Mouse (Mus musculus): ENCODE measurements around the gene Tiprl. TPM values are rescaled to one million over a fixed set of nuclear protein-coding genes. Genes with fewer than 3 reads are reported as not detected.

The Tiprl gene
- polyA plus RNA-seq, 1 experiment = 84.0 TPM

DNA sequence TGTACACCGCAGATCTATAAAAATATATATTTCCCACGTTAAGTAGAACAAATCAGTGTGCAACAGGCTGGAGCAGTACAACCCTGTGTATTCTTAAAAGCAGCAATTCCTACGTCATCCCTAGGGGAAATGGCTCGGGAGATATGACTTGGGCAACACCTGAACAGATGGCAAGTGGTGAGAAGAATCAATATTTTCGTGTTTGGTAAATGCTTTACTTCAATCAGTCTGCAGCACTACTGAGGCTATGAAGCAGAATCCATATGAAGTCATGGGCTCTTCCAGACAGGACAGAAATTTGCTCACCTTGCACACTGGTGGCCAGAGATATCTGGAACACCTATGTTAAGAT is 42.2 kb downstream of the Tiprl start:
- Histone ChIP-seq H3K36me3 (ENCODE audit: control insufficient read depth, insufficient read depth, low read length) (no peaks in the 10 kb centered on the region), H3K27me3 (ENCODE audit: control insufficient read depth, insufficient read depth, low read length) (no peaks in the 10 kb centered on the region), H3K4me1 (ENCODE audit: control insufficient read depth, insufficient read depth, low read length) (peaks cover 7% of the 10 kb centered on the region), H3K4me3 (ENCODE audit: control insufficient read depth, low read depth, low read length) (peak overlapping the region; percentile 94), H3K27ac (ENCODE audit: control insufficient read depth, insufficient read depth, low read depth, low read length) (no peak overlapping the region)
- no peak for TF ChIP-seq CTCF (IDR thresholded peaks at IDR 0.05; ENCODE audit: control insufficient read depth, insufficient read depth, insufficient replicate concordance, low read depth, low read length)
- no peak for TF ChIP-seq POLR2A (IDR thresholded peaks at IDR 0.05; ENCODE audit: control insufficient read depth, low read depth, low read length)

DNA sequence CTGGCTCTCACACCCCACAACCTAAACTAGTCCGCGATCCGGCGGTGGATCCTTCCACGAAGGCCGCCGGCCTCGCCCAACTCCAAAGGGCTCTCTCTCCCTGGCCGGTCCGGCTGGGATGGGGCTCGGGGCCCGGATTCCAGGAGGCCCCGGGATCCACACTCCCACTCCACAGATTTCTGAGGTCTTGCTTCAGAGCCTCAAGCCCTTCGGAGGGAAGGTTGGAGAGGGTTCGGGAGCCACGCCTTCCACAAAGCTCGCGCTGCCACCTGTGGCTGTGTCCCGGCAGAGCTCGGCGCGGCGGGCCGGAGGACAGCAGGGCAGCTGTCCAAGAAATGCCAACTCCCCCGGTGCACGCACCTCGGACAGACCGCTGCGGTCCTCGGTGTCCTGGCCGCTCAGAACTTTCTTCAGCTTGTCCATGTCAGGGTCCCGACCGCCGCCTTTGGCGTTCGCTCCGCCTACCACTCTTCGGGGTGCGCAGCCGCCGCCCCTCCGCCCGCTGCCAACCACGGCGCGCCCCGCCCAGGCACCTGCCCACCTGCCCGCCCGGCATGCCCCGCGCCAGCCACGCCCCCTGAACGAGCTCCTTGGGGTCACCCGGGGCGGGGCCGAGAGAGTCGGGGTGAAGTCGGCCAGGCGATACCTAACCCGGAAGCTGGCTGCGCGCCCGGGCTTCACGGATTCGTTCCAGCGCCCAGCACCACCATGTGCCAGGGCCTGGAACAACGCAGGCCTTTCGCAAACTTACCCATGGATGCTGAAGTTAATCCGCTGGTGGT is 42.7 kb downstream of the Tiprl start, which contains the start of gene Sft2d2:
Sft2d2 (minus strand) TSS at position 559 of the 782 bp plus-strand sequence.
- Histone ChIP-seq H3K27ac (ENCODE audit: control insufficient read depth, insufficient read depth, low read depth, low read length) (peak within 1 kb of the TSS; percentile 70), H3K4me1 (ENCODE audit: control insufficient read depth, insufficient read depth, low read length) (peaks cover 7% of the 10 kb centered on the region), H3K36me3 (ENCODE audit: control insufficient read depth, insufficient read depth, low read length) (no peaks in the 10 kb centered on the region), H3K27me3 (ENCODE audit: control insufficient read depth, insufficient read depth, low read length) (no peaks in the 10 kb centered on the region), H3K4me3 (ENCODE audit: control insufficient read depth, low read depth, low read length) (peak within 1 kb of the TSS; percentile 94)
- TF ChIP-seq POLR2A (IDR thresholded peaks at IDR 0.05; ENCODE audit: control insufficient read depth, low read depth, low read length) = peak; percentile 43
- peak; percentile 13; the same call in 1 of the 2 replicates for TF ChIP-seq CTCF (IDR thresholded peaks at IDR 0.05; ENCODE audit: control insufficient read depth, insufficient read depth, insufficient replicate concordance, low read depth, low read length)

DNA sequence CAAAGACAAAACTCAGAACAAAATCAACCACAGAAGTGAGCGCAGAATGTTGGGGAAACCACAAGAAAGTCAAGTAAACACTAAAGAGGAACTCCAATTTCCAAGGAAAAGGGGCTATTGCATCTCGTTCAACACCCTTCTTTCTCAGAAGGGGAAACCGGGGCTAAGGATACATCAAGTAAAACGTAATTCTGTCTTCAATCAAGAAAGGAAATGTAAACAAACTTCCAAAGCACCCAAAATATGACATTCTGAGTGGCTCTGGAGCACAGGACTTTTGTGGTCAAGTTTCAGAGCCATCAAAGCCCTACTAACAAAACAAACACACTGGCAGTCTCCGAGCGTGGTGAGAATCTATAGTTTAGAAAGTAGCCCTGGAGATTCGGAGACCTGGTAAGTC is 43.4 kb downstream of the Tiprl start:
- no peaks in the 10 kb centered on the region for H3K36me3 ChIP-seq (ENCODE audit: control insufficient read depth, insufficient read depth, low read length)
- TF ChIP-seq POLR2A (IDR thresholded peaks at IDR 0.05; ENCODE audit: control insufficient read depth, low read depth, low read length) (no peak), CTCF (IDR thresholded peaks at IDR 0.05; ENCODE audit: control insufficient read depth, insufficient read depth, insufficient replicate concordance, low read depth, low read length) (no peak)
- H3K4me1 ChIP-seq (ENCODE audit: control insufficient read depth, insufficient read depth, low read length) = peaks cover 7% of the 10 kb centered on the region
- H3K4me3 ChIP-seq (ENCODE audit: control insufficient read depth, low read depth, low read length) = peak overlapping the region; percentile 94
- no peaks in the 10 kb centered on the region for H3K27me3 ChIP-seq (ENCODE audit: control insufficient read depth, insufficient read depth, low read length)
- peak overlapping the region; percentile 70 for H3K27ac ChIP-seq (ENCODE audit: control insufficient read depth, insufficient read depth, low read depth, low read length)

DNA sequence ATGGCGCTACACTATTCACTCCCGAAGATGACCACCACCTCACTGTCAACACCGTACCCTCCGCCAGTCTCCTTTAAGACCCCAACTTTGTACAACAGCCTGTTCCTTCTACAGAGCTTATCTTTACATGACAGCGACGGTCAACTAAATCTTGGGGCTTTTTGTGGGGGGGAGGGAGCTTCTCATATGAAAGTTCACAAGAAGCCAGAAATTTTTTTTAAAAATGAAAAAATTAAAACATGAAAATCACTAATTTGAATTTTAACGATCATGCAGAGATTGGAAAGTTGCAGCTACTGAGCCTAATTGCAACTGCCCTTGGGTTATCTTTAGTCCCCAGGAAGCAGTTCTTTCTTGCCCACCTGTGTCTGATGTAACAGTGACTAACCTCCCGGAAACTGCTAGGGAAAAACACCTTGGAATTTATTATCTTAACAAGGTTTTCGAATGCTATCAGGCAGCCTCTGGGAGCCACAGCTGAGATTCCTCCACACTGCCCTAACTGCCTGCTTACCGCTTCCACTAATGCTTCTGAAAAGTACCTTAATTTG is 44.0 kb downstream of the Tiprl start:
- H3K36me3 ChIP-seq (ENCODE audit: control insufficient read depth, insufficient read depth, low read length) = no peaks in the 10 kb centered on the region
- H3K4me1 ChIP-seq (ENCODE audit: control insufficient read depth, insufficient read depth, low read length) = peaks cover 7% of the 10 kb centered on the region
- H3K27me3 ChIP-seq (ENCODE audit: control insufficient read depth, insufficient read depth, low read length) = no peaks in the 10 kb centered on the region
- H3K4me3 ChIP-seq (ENCODE audit: control insufficient read depth, low read depth, low read length) = no peak overlapping the region
- TF ChIP-seq CTCF (IDR thresholded peaks at IDR 0.05; ENCODE audit: control insufficient read depth, insufficient read depth, insufficient replicate concordance, low read depth, low read length) (no peak), POLR2A (IDR thresholded peaks at IDR 0.05; ENCODE audit: control insufficient read depth, low read depth, low read length) (no peak)
- H3K27ac ChIP-seq (ENCODE audit: control insufficient read depth, insufficient read depth, low read depth, low read length) = no peak overlapping the region; the same call in 1 of the 2 replicates

DNA sequence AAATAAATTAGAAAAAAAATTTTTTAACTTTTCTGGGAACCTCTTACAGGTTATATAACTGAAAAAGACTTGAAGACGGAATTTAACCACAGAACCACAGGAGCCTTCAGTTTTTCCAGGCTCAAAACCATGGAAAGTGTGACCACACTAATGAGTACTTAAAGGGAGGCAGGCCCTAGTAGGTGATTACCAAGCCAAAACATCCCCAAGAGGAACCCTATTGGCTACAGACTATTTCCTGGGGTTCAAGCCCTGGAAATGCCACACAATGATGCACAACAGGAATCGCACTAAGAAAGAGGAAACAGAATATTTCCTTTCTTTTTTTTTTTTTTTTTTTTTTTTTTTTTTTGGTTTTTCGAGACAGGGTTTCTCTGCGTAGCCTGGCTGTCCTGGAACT is 44.7 kb downstream of the Tiprl start:
- H3K4me3 ChIP-seq (ENCODE audit: control insufficient read depth, low read depth, low read length) = no peak overlapping the region
- no peaks in the 10 kb centered on the region for H3K36me3 ChIP-seq (ENCODE audit: control insufficient read depth, insufficient read depth, low read length)
- H3K4me1 ChIP-seq (ENCODE audit: control insufficient read depth, insufficient read depth, low read length) = peaks cover 7% of the 10 kb centered on the region
- no peak overlapping the region for H3K27ac ChIP-seq (ENCODE audit: control insufficient read depth, insufficient read depth, low read depth, low read length)
- TF ChIP-seq CTCF (IDR thresholded peaks at IDR 0.05; ENCODE audit: control insufficient read depth, insufficient read depth, insufficient replicate concordance, low read depth, low read length) = no peak
- TF ChIP-seq POLR2A (IDR thresholded peaks at IDR 0.05; ENCODE audit: control insufficient read depth, low read depth, low read length) = no peak
- no peaks in the 10 kb centered on the region for H3K27me3 ChIP-seq (ENCODE audit: control insufficient read depth, insufficient read depth, low read length)

DNA sequence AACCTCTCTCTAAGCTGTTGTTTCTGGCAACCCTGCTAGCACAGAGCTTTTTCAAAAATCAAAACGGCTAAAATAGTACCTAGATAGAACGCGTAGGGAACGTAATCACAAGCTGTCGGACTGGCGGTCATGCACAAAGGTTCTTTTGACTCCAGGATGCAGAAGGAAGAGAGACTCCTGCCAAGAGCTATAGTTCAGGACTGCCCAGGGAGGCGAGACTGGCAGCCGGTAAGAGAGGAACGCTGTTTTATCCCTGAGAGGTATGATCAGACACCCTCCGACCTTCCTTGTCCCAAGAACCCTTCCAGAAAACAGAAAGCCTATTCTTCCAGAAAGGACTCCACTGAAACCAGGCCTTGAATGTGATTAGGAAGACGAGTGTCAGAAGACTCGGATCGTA is 45.2 kb downstream of the Tiprl start:
- Histone ChIP-seq H3K27ac (ENCODE audit: control insufficient read depth, insufficient read depth, low read depth, low read length) (no peak overlapping the region), H3K27me3 (ENCODE audit: control insufficient read depth, insufficient read depth, low read length) (no peaks in the 10 kb centered on the region), H3K4me3 (ENCODE audit: control insufficient read depth, low read depth, low read length) (no peak overlapping the region), H3K36me3 (ENCODE audit: control insufficient read depth, insufficient read depth, low read length) (no peaks in the 10 kb centered on the region), H3K4me1 (ENCODE audit: control insufficient read depth, insufficient read depth, low read length) (peaks cover 7% of the 10 kb centered on the region)
- TF ChIP-seq CTCF (IDR thresholded peaks at IDR 0.05; ENCODE audit: control insufficient read depth, insufficient read depth, insufficient replicate concordance, low read depth, low read length) = no peak
- TF ChIP-seq POLR2A (IDR thresholded peaks at IDR 0.05; ENCODE audit: control insufficient read depth, low read depth, low read length) = no peak

DNA sequence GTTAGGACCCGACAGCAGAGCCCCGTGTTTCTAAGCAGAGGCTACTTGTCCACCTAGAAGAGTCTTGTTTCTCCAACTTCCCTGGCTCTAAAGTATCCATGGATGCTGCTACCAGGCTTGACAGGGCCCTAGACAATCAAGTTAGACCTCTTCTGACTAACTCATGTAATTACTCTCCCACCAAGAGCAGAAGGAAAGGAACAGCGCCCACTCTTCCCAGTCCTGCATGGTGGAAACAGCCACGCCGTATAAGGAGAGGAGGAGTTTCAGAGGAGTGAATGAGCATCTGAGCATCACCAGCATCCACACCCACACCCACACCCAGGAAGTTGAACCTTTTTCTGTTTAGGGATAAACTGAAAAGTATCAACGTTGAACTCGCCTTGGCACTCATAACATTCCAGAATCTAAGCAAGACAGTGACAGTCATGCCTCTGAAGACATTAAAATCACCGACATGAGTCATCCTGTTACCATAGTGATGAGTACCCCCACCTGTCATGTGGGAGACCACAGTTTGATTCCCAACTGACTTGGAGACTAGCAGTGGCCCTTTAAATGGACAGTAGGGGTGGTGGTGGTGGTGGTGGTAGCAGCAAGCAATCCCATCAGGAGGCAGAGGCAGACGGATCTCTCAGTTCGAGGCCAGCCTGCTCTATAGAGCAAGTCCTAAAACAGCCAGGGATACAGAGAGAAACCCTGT is 46.1 kb downstream of the Tiprl start:
- H3K4me1 ChIP-seq (ENCODE audit: control insufficient read depth, insufficient read depth, low read length) = peaks cover 7% of the 10 kb centered on the region
- no peak for TF ChIP-seq POLR2A (IDR thresholded peaks at IDR 0.05; ENCODE audit: control insufficient read depth, low read depth, low read length)
- TF ChIP-seq CTCF (IDR thresholded peaks at IDR 0.05; ENCODE audit: control insufficient read depth, insufficient read depth, insufficient replicate concordance, low read depth, low read length) = no peak
- H3K4me3 ChIP-seq (ENCODE audit: control insufficient read depth, low read depth, low read length) = no peak overlapping the region
- no peaks in the 10 kb centered on the region for H3K36me3 ChIP-seq (ENCODE audit: control insufficient read depth, insufficient read depth, low read length)
- no peaks in the 10 kb centered on the region for H3K27me3 ChIP-seq (ENCODE audit: control insufficient read depth, insufficient read depth, low read length)
- H3K27ac ChIP-seq (ENCODE audit: control insufficient read depth, insufficient read depth, low read depth, low read length) = no peak overlapping the region
